Mouse (Mus musculus): Measurements from ENCODE around the gene Dusp11. TPM values are rescaled to one million over a fixed set of nuclear protein-coding genes. Genes with fewer than 3 reads are reported as not detected.
A peak's percentile ranks its signal among the peaks of the same experiment; 100 is the strongest.
"Not testable (repeated sequence)": the region's sequence is repeated elsewhere in the genome, so short reads cannot be mapped to it uniquely, and the experiment has no call there.

Dusp11 gene
- total RNA-seq, 1 experiment from 2014 or later = 134 TPM

- ATAC-seq (ENCODE audit: extremely low read depth, insufficient number of reproducible peaks, low FRiP score, poor library complexity, severe bottlenecking) = no peak
Measured at GRCm38 (mm10) chr6:85902303-85902702, 59.2 kb downstream of the Dusp11 start.

GRCm38 (mm10) chr6:85898596-85899475, 62.6 kb downstream of the Dusp11 start:
- not testable (repeated sequence) for ATAC-seq (ENCODE audit: extremely low read depth, insufficient number of reproducible peaks, low FRiP score, poor library complexity, severe bottlenecking)

GRCm38 (mm10) chr6:85895061-85895648, 66.3 kb downstream of the Dusp11 start:
- peak; percentile 47; the same call in 1 of the 2 replicates for ATAC-seq (ENCODE audit: extremely low read depth, insufficient number of reproducible peaks, low FRiP score, poor library complexity, severe bottlenecking)

Other genes with a start within 250 kb of the Dusp11 start
- not detected in 2 replicates for gene Nat8f7, start 248.5 kb downstream of the Dusp11 start, total RNA-seq (2017)
- gene Nat8f3, start 195.9 kb downstream of the Dusp11 start, total RNA-seq (2017) = not detected in 2 replicates
- gene Nat8f6, start 140.7 kb downstream of the Dusp11 start, total RNA-seq (2017) = not detected in 2 replicates
- gene Nat8f5, start 140.7 kb downstream of the Dusp11 start, total RNA-seq (2017) = not detected in 2 replicates
- gene Nat8, start 129.6 kb downstream of the Dusp11 start, total RNA-seq (2017) = not detected in 2 replicates
- gene Nat8f2, start 92.5 kb downstream of the Dusp11 start, total RNA-seq (2017) = not detected in 2 replicates
- gene Nat8f4, start 56.8 kb downstream of the Dusp11 start, total RNA-seq (2017) = 2.6 and 3.6 TPM in 2 replicates
- gene Tprkb, start 49.8 kb downstream of the Dusp11 start, total RNA-seq (2017) = 13.8 and 19.0 TPM in 2 replicates
- 3.7 and 11.6 TPM in 2 replicates for gene Nat8f1, start 46.0 kb downstream of the Dusp11 start, total RNA-seq (2017)
- not detected in 2 replicates for gene Figla, start 54.5 kb upstream of the Dusp11 start, total RNA-seq (2017)
- gene Add2, start 67.0 kb upstream of the Dusp11 start, total RNA-seq (2017) = 0.37 TPM in 1 of 2 replicates, not detected in the other
- 1.3 TPM in 1 of 2 replicates, not detected in the other for gene Tgfa, start 233.6 kb upstream of the Dusp11 start, total RNA-seq (2017)